Mouse (Mus musculus): ENCODE data around the gene Ormdl1.

DNA sequence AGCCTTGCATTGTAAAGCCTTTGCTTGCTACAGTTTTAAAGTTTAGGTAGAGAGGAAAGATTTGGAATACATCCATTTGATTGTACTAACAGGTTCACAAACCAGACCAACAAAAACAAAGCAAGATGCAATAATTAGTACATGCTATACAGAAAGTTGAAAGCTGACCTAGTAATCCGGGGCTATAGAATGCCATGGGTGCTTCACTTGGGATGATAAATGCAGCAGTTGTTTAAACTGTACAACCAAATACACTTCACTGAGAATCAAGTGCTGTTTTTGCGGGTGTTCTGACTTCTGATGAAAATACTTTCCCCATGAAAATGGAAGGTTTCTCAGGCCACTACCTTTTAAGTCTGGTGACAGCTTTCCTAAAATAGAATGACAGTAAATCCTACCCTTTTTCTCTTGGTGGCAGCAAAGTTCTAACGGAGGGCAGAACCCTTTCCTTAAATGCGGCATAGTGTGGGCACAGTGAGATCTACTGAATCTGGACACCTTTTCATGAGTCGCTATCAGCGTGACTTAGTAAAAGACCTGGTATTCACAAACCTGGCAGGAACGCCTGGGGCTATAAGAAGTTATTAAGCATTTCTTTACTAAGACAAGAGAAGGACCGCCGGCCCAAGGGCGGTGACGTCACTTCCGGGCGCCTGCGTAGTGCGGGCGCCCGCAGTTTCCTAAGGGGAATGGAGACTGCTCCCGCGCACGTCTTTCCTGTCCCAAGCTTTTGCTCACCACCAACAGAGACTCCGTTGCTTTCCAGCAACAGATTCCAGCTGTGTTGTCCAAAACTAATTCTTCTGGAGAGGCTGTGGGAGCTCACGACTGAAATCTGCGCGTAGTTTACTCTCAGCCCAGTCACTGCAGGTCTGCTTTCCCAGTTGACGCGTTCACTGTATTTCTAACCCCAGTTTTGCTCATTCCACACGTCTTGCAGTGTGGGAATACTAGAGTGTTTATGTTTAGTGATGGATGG, 16.4 kb downstream of the Ormdl1 start, which contains the start of gene Osgepl1:
- no peak for TF ChIP-seq CTCF (IDR thresholded peaks at IDR 0.05; ENCODE audit: low read depth, low read length)
- TF ChIP-seq POLR2A (IDR thresholded peaks at IDR 0.05; ENCODE audit: insufficient read depth, low read length), result no peak
